Mouse (Mus musculus) CD4-positive, CD25-positive, alpha-beta regulatory T cell, adult 2 months (primary cell): ENCODE results near the gene Abca7.
"Not testable (repeated sequence)": the region's sequence is repeated elsewhere in the genome, so short reads cannot be mapped to it uniquely, and the experiment has no call there.

Source experiments
- DNase-seq: peaks from one replicate; pipeline ENCODE4 v3.0.0-alpha.2; 2012; ENCODE audit warnings: low read depth, low spot score

Abca7 gene

GRCm38 (mm10) chr10:80020603-80021319 is 24.5 kb downstream of the Abca7 start:
- peak; percentile 44 for DNase-seq

- no peak for DNase-seq
Observed at GRCm38 (mm10) chr10:80021320-80021641, 25.0 kb downstream of the Abca7 start.

DNA sequence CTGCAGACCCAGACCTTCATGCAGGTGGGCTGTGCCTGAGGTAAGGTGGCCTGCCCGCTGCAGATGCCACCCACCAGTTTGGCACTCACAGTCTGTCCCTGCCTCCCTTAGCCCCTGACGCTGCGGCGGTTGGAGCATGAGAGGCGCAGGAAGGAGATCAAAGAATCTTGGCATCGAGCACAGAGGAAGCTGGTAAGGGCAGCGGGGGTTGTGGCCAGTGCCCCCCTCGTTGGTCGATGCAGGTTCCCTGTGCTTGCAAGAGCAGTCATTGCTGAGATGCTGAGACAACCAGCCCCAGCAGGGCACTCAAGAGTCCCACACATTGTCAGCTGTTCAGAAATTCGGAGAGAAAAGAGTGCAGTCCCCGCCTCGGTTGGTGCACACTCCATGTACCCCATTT is 25.9 kb downstream of the Abca7 start:
- DNase-seq: peak; percentile 70

DNA sequence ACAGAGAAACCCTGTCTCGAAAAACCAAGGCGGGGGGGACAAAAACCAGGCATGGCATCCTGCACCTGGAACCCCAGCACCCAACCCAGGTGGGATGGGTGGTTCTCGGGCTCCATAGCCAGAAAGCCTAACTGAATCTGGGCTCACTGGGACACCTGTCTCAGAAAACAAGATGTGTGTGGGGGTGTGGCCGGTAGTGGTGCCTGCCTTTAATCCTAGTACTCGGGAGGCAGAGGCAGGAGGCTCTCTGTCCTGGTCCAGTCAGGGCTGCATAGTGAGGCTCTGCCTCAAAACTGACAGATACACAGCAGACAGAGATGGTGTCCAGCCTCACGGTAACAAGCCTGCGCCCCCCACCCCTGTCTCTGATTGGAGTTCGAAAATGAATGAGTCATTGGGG is 26.5 kb downstream of the Abca7 start:
- DNase-seq: peak; percentile 42

GRCm38 (mm10) chr10:80023758-80024157 is 27.5 kb downstream of the Abca7 start:
- DNase-seq: peak; percentile 77

GRCm38 (mm10) chr10:80024229-80025043 is 28.1 kb downstream of the Abca7 start:
- DNase-seq: peak; percentile 89

GRCm38 (mm10) chr10:80025044-80025347 is 28.7 kb downstream of the Abca7 start:
- no peak for DNase-seq

GRCm38 (mm10) chr10:80025463-80025862 is 29.2 kb downstream of the Abca7 start:
- DNase-seq: no peak

GRCm38 (mm10) chr10:80025889-80026288 is 29.6 kb downstream of the Abca7 start:
- DNase-seq: peak; percentile 76

DNA sequence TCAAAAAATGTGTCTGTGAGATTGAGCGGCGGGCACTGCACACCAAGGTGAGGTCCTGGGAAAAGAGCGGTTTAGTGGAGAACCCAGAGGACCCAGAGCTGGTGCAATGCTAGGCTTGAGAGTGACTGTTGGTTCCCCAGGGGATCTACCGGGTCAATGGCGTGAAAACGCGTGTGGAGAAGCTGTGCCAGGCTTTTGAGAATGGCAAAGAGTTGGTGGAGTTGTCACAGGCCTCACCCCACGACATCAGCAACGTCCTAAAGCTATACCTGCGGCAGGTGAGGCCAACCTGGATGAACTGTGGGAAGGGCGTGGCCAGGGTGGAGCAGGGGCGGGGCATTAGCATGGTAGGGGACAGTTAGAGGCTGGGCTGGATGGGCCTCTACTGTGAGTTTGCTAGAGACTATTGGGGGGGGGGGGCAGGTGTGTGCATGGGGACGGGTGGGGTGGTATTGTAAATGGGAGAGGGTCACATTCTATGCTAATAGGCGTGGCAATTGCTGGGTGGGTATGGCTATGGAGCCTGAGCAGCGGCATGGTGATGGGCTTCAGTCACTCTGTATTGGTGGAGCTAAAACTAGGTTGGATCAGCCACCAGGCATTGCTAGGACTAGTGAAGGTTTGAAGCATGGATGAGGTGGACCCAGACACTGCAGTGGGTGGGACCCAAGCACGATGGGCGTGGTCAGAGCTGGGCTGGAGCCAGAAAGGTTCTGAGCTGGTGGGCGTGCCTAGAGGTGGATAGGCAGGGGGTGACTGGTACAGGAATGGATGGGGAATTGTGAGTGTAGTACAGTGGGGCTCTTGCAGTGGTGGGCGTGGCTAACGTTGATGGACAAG is 31.6 kb downstream of the Abca7 start:
- DNase-seq: peak; percentile 48

- DNase-seq: no peak
Observed at GRCm38 (mm10) chr10:80028521-80028846, 32.2 kb downstream of the Abca7 start.

- no peak for DNase-seq
Observed at GRCm38 (mm10) chr10:80030191-80030590, 33.9 kb downstream of the Abca7 start.

DNA sequence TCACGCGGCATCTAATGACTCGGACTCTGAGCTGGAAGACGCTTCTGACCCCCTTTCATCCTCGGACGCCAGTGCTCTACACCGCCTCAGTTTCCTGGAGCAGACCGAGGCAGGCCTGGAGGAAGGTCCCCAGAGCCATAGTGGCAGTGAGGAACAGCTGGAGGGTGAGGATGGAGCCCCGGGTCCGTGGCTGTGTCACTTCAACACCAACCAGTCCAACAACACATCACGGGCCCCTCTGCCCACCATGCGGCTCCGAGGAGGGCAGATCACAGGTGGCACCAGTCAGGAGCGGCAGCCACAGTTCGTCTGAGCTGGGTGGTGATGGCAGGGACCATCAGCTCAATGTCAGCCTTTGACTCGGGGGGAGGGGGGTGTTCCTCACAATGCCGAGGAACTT is 34.4 kb downstream of the Abca7 start:
- DNase-seq: no peak

- peak; percentile 78 for DNase-seq
Observed at GRCm38 (mm10) chr10:80032799-80033480, 36.6 kb downstream of the Abca7 start.

GRCm38 (mm10) chr10:80033511-80034391 is 37.5 kb downstream of the Abca7 start:
- DNase-seq: peak; percentile 58

- no peak for DNase-seq
Observed at GRCm38 (mm10) chr10:80035148-80035547, 38.9 kb downstream of the Abca7 start.

DNA sequence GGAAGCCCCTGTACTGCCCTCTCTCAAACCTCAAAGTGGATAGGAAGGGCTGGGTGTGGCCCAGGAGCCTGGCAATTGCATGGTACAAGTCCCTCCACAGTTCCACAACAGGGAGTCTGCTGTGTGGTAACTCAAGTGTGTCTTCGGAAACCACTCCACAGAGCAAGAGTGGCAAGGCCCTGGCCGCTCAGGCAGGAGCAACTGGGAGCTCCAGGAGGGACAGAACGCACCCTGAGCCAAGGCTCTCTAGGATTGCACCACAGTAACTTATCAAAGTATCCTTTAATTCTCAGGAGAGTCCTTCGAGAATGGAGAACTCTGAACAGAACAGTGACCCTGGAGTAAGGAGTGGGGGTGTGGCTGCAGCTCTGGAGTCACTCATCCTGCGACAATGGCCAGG is 39.4 kb downstream of the Abca7 start:
- no peak for DNase-seq

- no peak for DNase-seq
Observed at GRCm38 (mm10) chr10:80036832-80037231, 40.5 kb downstream of the Abca7 start.

DNA sequence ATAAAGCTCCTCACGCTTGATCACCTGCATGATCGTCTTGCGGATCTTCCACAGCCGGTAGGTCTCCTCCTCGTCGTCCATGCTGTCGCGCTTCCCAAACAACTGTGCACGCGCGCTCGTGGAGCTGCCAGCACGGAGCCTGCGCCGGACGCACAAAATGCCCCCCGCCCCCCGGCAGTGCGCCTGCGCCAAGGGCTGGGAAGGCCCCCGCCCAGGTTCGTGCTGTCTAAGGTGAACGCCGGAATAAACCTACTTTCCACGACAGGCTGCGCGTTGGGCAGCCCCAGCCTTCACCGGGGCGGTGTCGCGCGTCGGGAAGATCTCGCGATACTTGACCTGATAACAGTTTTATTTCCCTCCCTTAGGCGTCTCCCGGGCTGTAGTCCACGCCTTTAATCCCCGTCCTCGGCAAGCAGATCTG is 43.3 kb downstream of the Abca7 start, which contains the start of gene Polr2e:
Polr2e (minus strand) TSS at position 237 of the 421 bp plus-strand sequence.
- DNase-seq: peak; percentile 99

- not testable (repeated sequence) for DNase-seq
Observed at GRCm38 (mm10) chr10:80041409-80042060, 45.2 kb downstream of the Abca7 start.
